Mouse (Mus musculus): ENCODE measurements around the gene Rtca. TPM values are rescaled to one million over a fixed set of nuclear protein-coding genes. Genes with fewer than 3 reads are reported as not detected.

The Rtca gene
- polyA plus RNA-seq, 2 experiments = 18.6 to 27.3 TPM

DNA sequence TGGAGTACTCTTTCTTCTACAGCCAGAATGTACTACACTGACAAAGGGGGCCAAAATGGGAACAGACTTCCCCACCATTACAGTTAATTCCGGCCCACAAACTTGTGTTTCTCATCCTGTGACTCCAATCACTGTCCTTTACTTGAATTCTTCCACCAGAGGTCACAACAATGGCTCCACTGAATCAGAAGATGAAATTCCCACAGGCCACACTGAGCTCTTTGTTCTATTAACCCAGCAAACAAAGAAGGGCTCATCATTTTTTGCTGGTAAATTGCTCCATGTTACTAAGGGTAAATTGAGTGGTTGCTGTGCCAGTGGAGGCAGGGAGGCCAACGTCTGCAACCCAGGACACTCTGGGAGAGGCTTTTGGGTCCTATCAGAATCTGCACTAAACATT is 27.9 kb downstream of the Rtca start:
- no peaks in the 10 kb centered on the region for H3K36me3 ChIP-seq (replicated peaks; ENCODE audit: control insufficient read depth, insufficient read depth, low read depth)
- 69% methylated on average over 2 of the region's 2 CpGs for WGBS (ENCODE audit: insufficient replicate concordance)
- no peak for ATAC-seq (ENCODE audit: insufficient read depth)
- H3K9me3 ChIP-seq (ENCODE audit: control insufficient read depth, low read length) = no peaks in the 10 kb centered on the region
- no peak overlapping the region for H3K27ac ChIP-seq
- no peak for DNase-seq (ENCODE audit: low read depth in 3 of 3, low spot score in 3 of 3)
- no peaks in the 10 kb centered on the region for H3K27me3 ChIP-seq (ENCODE audit: control insufficient read depth, insufficient read depth, low read length)
- no peaks in the 10 kb centered on the region for H3K4me1 ChIP-seq (replicated peaks; ENCODE audit: control insufficient read depth in 2 of 2, insufficient read depth in 2 of 2, low read length in 1 of 2)
- no peak overlapping the region for H3K9ac ChIP-seq (replicated peaks)
- H3K4me3 ChIP-seq (ENCODE audit: insufficient read depth in 1 of 2, low read depth in 2 of 2, low read length in 2 of 2) = no peak overlapping the region
- H3K4me2 ChIP-seq (ENCODE audit: low read depth) = no peak overlapping the region
- no peak for TF ChIP-seq CTCF (IDR thresholded peaks at IDR 0.05; ENCODE audit: low read depth)
- TF ChIP-seq EP300 (IDR thresholded peaks at IDR 0.05; ENCODE audit: low read depth) = no peak

DNA sequence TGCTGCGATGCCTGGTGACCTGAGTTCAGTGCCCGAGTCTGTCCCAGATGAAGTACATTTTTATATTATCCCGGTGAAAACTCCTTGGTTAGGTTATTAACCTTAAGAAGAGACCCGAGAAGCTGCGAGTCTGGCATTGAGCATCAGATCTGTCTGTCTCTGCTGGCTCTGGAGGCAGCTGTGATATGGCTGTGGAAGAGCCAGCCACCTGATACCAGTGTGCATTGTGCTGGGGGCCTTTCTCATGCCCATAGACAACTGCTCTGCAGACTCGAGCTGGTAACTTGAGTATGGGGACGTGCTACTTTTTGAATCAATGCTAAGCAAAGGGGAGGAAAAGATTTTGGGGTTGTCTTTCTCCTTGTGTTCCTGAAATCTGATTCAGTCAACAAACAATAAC is 30.7 kb downstream of the Rtca start:
- no peak overlapping the region for H3K4me3 ChIP-seq (ENCODE audit: insufficient read depth in 1 of 2, low read depth in 2 of 2, low read length in 2 of 2)
- H3K4me1 ChIP-seq (replicated peaks; ENCODE audit: control insufficient read depth in 2 of 2, insufficient read depth in 2 of 2, low read length in 1 of 2) = no peaks in the 10 kb centered on the region
- H3K9ac ChIP-seq (replicated peaks) = no peak overlapping the region
- H3K27me3 ChIP-seq (ENCODE audit: control insufficient read depth, insufficient read depth, low read length) = no peaks in the 10 kb centered on the region
- no peak for TF ChIP-seq EP300 (IDR thresholded peaks at IDR 0.05; ENCODE audit: low read depth)
- no peak for TF ChIP-seq CTCF (IDR thresholded peaks at IDR 0.05; ENCODE audit: low read depth)
- H3K9me3 ChIP-seq (ENCODE audit: control insufficient read depth, low read length) = no peaks in the 10 kb centered on the region
- WGBS (ENCODE audit: insufficient replicate concordance) = 69% methylated on average over 7 of the region's 7 CpGs
- no peaks in the 10 kb centered on the region for H3K36me3 ChIP-seq (replicated peaks; ENCODE audit: control insufficient read depth, insufficient read depth, low read depth)
- ATAC-seq (ENCODE audit: insufficient read depth) (no peak), DNase-seq (ENCODE audit: low read depth in 3 of 3, low spot score in 3 of 3) (no peak)
- no peak overlapping the region for H3K27ac ChIP-seq
- H3K4me2 ChIP-seq (ENCODE audit: low read depth) = no peak overlapping the region

DNA sequence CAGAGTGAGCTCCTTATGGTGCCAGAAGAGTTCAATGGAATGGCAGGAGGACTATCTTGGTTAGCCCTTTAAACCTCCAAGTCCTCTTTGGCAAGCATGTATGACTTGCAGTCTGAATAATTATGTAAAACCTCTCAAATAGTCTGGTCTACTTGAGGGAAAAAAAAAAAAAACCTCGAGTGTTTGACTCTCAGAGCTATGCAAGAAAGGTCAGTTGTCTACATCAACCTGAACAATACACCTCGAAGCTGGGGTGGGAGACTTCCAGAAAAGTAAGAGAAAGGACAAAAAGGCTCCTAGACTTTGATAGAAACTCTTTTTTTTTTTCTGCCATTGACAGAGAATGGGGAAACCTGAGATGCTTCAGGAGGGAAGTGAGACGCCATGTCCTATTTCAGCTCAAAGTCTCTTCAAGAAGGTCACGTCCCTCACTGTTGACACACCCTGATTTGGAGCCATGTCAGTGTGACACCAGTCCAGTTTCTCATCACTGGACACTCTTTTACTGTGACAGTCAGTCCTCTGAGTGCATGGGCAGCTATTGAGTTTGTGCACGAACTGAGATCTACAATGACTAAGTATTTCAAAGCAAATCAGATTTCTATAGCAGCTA is 31.2 kb downstream of the Rtca start:
- no peaks in the 10 kb centered on the region for H3K9me3 ChIP-seq (ENCODE audit: control insufficient read depth, low read length)
- TF ChIP-seq CTCF (IDR thresholded peaks at IDR 0.05; ENCODE audit: low read depth) (no peak), EP300 (IDR thresholded peaks at IDR 0.05; ENCODE audit: low read depth) (no peak)
- no peak overlapping the region for H3K4me2 ChIP-seq (ENCODE audit: low read depth)
- no peak for ATAC-seq (ENCODE audit: insufficient read depth)
- no peaks in the 10 kb centered on the region for H3K27me3 ChIP-seq (ENCODE audit: control insufficient read depth, insufficient read depth, low read length)
- H3K27ac ChIP-seq = no peak overlapping the region
- 45% methylated on average over 5 of the region's 5 CpGs for WGBS (ENCODE audit: insufficient replicate concordance)
- H3K4me1 ChIP-seq (replicated peaks; ENCODE audit: control insufficient read depth in 2 of 2, insufficient read depth in 2 of 2, low read length in 1 of 2) = no peaks in the 10 kb centered on the region
- no peak overlapping the region for H3K9ac ChIP-seq (replicated peaks)
- no peaks in the 10 kb centered on the region for H3K36me3 ChIP-seq (replicated peaks; ENCODE audit: control insufficient read depth, insufficient read depth, low read depth)
- H3K4me3 ChIP-seq (ENCODE audit: insufficient read depth in 1 of 2, low read depth in 2 of 2, low read length in 2 of 2) = no peak overlapping the region
- no peak for DNase-seq (ENCODE audit: low read depth in 3 of 3, low spot score in 3 of 3)

DNA sequence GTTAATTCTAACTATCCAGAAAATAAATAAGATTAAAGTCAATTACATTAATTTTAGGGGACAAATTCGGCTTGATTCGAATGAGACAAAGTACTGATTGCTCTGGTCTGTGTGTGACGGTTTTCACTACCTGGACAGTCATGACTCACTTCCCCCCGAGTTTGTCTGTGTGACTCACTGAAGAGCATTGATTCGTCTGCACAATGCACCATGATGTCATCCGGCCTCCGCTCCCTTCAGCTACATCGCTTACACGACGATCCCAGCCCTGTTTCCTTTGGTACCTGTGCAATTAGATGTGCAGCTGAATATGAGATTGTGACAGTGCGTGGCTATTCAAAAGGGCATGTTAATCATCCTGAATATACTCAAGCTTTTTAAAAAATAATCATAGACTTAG is 33.4 kb downstream of the Rtca start:
- ATAC-seq (ENCODE audit: insufficient read depth) (no peak), DNase-seq (ENCODE audit: low read depth in 3 of 3, low spot score in 3 of 3) (no peak)
- no peak overlapping the region for H3K9ac ChIP-seq (replicated peaks)
- no peaks in the 10 kb centered on the region for H3K27me3 ChIP-seq (ENCODE audit: control insufficient read depth, insufficient read depth, low read length)
- H3K4me3 ChIP-seq (ENCODE audit: insufficient read depth in 1 of 2, low read depth in 2 of 2, low read length in 2 of 2) = no peak overlapping the region
- H3K27ac ChIP-seq = no peak overlapping the region
- H3K36me3 ChIP-seq (replicated peaks; ENCODE audit: control insufficient read depth, insufficient read depth, low read depth) = no peaks in the 10 kb centered on the region
- 49% methylated on average over 11 of the region's 11 CpGs for WGBS (ENCODE audit: insufficient replicate concordance)
- H3K4me2 ChIP-seq (ENCODE audit: low read depth) = no peak overlapping the region
- H3K9me3 ChIP-seq (ENCODE audit: control insufficient read depth, low read length) = no peaks in the 10 kb centered on the region
- TF ChIP-seq CTCF (IDR thresholded peaks at IDR 0.05; ENCODE audit: low read depth) (no peak), EP300 (IDR thresholded peaks at IDR 0.05; ENCODE audit: low read depth) (no peak)
- H3K4me1 ChIP-seq (replicated peaks; ENCODE audit: control insufficient read depth in 2 of 2, insufficient read depth in 2 of 2, low read length in 1 of 2) = no peaks in the 10 kb centered on the region

DNA sequence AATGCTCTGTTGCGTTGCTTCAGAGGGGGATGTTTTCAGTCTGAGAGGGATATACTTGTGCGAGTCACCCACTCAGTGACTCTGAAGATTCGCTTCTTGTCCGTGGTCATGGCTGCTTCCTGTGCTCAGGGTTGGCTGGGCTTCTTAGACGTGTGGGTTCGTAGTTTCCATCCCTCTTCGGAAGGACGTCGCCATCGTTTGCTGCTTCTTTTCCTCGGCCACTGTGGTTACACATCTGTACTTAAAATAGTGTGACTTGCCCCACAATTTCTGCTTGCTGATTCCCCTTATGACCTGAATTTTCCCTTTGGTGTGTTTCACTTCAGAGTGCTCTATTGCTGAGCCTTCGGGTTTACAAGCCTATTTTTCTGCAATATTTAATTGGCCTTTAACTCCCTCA is 42.3 kb downstream of the Rtca start:
- Histone ChIP-seq H3K36me3 (replicated peaks; ENCODE audit: control insufficient read depth, insufficient read depth, low read depth) (no peaks in the 10 kb centered on the region), H3K9ac (replicated peaks) (no peak overlapping the region), H3K4me1 (replicated peaks; ENCODE audit: control insufficient read depth in 2 of 2, insufficient read depth in 2 of 2, low read length in 1 of 2) (no peaks in the 10 kb centered on the region), H3K9me3 (ENCODE audit: control insufficient read depth, low read length) (no peaks in the 10 kb centered on the region), H3K27ac (no peak overlapping the region), H3K4me3 (ENCODE audit: insufficient read depth in 1 of 2, low read depth in 2 of 2, low read length in 2 of 2) (no peak overlapping the region), H3K4me2 (ENCODE audit: low read depth) (no peak overlapping the region), H3K27me3 (ENCODE audit: control insufficient read depth, insufficient read depth, low read length) (no peaks in the 10 kb centered on the region)
- TF ChIP-seq EP300 (IDR thresholded peaks at IDR 0.05; ENCODE audit: low read depth) (no peak), CTCF (IDR thresholded peaks at IDR 0.05; ENCODE audit: low read depth) (no peak)
- ATAC-seq (ENCODE audit: insufficient read depth) (no peak), DNase-seq (ENCODE audit: low read depth in 3 of 3, low spot score in 3 of 3) (no peak)
- 38% methylated on average over 12 of the region's 12 CpGs for WGBS (ENCODE audit: insufficient replicate concordance)
